Mouse (Mus musculus) embryonic fibroblast, embryonic 13.5 days (primary cell): ENCODE data around the gene Syk.

ENCODE experiments used
- CTCF ChIP-seq: IDR thresholded peaks from 2 replicates; pipeline ENCODE4 v1.5.1; 2011; ENCODE audit warnings: mild to moderate bottlenecking, control low read depth, low read length, moderate library complexity, borderline replicate concordance; ENCODE audit not compliant: insufficient read depth
- POLR2A ChIP-seq: IDR thresholded peaks from 2 replicates; pipeline ENCODE4 v1.6.1; 2011; ENCODE audit warnings: low read depth, mild to moderate bottlenecking, control low read depth, low read length, moderate library complexity

DNA sequence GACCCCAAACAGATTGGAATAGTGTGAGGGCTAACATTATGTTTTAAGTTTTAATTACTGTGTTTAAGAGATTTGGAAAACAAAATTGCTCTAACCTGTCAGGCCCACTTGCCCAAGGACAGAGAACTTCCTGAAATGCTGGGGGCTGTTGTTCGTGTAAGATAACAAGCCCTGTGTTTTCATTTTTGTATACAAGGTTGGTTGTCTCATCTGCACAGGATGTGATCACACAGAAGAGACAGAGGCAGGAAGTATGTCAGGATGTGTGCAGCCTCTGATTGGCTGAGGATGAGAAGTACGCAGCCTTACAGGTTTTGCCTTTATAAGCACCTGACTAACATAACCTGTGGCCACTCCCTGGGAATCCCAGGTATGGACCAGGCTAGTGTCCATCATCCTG lies 8.7 kb upstream of the Syk start:
- no peak for TF ChIP-seq CTCF
- TF ChIP-seq POLR2A = no peak
